Mouse (Mus musculus) forebrain, embryonic 12.5 days (tissue): ENCODE measurements around the gene Ntsr1. TPM values are rescaled to one million over a fixed set of nuclear protein-coding genes. Genes with fewer than 3 reads are reported as not detected.
A peak's percentile ranks its signal among the peaks of the same experiment; 100 is the strongest.

ENCODE experiments used
- ATAC-seq: fragments of 200-750 bp; cut with Nextera tagmentation; 2 replicates; pipeline ENCODE4 v1.8.0; 2017; ENCODE audit warnings: moderate TSS enrichment; ENCODE audit not compliant: low FRiP score
- H3K27ac ChIP-seq: fragments of 300-500 bp; sonication (generic); 2 replicates; pipeline ENCODE4 v1.5.1; 2016; ENCODE audit warnings: mild to moderate bottlenecking
- H3K27me3 ChIP-seq: fragments of 300-500 bp; sonication (generic); 2 replicates; pipeline ENCODE4 v1.6.1; 2016; ENCODE audit warnings: mild to moderate bottlenecking
- H3K36me3 ChIP-seq: fragments of 300-500 bp; sonication (generic); replicated peaks from 2 replicates; pipeline ENCODE4 v1.6.1; 2016; ENCODE audit warnings: mild to moderate bottlenecking
- H3K4me1 ChIP-seq: fragments of 300-500 bp; sonication (generic); 2 replicates; pipeline ENCODE4 v1.6.1; 2016
- H3K4me2 ChIP-seq: fragments of 300-500 bp; sonication (generic); 2 replicates; pipeline ENCODE4 v1.6.1; 2016; ENCODE audit warnings: mild to moderate bottlenecking, moderate library complexity
- H3K4me3 ChIP-seq: fragments of 300-500 bp; sonication (generic); replicated peaks from 2 replicates; pipeline ENCODE4 v1.5.1; 2016; ENCODE audit warnings: mild to moderate bottlenecking
- H3K9ac ChIP-seq: fragments of 300-500 bp; sonication (generic); 2 replicates; pipeline ENCODE4 v1.6.1; 2016; ENCODE audit warnings: mild to moderate bottlenecking
- H3K9me3 ChIP-seq: fragments of 300-500 bp; sonication (generic); 2 replicates; pipeline ENCODE4 v1.6.1; 2016
- WGBS: fragments of 180-500 bp; shearing (Covaris S2); methylation state at CpG from one replicate; pipeline ENCODE4 v1.1.7; 2016; 5-methylcytosine and 5-hydroxymethylcytosine counted together
- polyA plus RNA-seq: library from polyadenylated mRNA; unstranded; fragments of >200 nt; fragmentation: Nextera tagmentation; extraction: Ambion mirVana; gene quantifications from 2 replicates; pipeline ENCODE4 v1.2.1, GENCODE M21; 2016

Gene Ntsr1
- polyA plus RNA-seq, 1 experiment from 2014 or later, result 0.55 TPM

DNA sequence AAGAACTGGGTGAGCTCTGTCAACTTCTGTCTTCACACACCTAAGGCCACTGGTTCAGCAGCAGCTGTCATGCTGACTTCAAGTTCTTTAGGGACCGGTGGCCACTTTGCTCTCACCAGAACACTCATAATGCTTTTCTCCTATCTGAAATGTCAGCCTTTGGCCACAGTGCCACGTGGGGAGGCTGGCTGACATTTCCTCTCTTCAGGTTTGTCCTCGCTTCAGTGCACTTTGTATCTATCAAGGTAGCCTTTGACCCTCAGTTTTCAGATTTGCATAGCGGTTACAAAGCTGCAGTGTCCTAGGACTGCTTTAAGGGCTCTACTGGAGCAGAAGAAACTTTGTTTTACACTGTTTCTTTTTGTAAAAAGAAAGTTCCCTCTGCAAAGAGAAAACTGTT is 76.7 kb downstream of the Ntsr1 start:
- H3K4me2 ChIP-seq, result no peak overlapping the region
- 0 out of 2 replicates have a peak, but pooled peaks cover 5% of the 10 kb centered on the region for H3K27me3 ChIP-seq
- no peak for ATAC-seq
- H3K27ac ChIP-seq, result no peak overlapping the region
- H3K4me3 ChIP-seq, result no peak overlapping the region
- 44% methylated on average over 4 of the region's 4 CpGs for WGBS
- peaks cover 3% of the 10 kb centered on the region; the same call in 1 of the 2 replicates for H3K4me1 ChIP-seq
- no peaks in the 10 kb centered on the region for H3K9me3 ChIP-seq
- no peaks in the 10 kb centered on the region for H3K36me3 ChIP-seq
- H3K9ac ChIP-seq, result no peak overlapping the region

DNA sequence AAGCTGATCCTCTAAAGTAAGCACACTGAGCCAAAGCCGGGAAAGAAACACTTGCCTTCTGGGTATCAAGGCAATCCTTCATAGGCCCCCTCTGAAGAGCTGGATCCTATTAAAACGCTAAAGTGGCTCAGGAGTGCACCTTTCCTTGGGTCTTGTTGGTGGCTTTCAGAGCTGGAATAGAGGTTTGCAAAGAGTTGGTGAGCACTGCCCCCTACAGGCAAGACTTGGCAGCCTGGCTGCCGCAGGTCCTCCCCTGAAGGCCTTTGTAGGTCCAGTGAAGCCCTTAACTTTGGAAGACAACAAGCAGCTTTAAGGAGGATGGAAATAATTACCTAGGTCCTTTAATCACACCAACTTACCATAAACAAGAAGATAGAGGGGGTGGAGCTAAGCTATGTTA is 78.9 kb downstream of the Ntsr1 start:
- H3K9ac ChIP-seq, result no peak overlapping the region
- WGBS, result 7% methylated on average over 3 of the region's 3 CpGs

DNA sequence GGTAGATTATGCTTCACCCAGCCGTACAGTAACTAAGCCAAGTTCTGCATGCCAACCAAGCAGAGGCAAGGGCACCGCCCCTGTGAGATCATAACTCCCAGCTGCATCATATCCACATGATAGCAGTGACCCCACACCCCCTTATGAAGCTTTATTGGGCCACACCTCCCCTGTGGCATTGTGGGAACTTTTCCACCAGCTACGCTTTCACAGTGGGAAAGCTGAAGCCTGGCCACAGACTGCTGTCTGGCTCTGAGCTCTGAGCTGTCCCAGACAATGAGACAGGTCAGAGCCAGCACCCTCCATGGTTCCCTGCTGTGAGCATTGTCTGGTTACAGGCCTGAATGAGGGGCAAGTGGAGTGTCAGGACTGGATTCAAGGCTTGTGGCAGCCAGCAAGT is 81.2 kb downstream of the Ntsr1 start, which contains the start of gene Mrgbp:
Gene Mrgbp, plus strand, starts transcription at position 303 of the 400 bp plus-strand sequence.
- Histone ChIP-seq H3K4me1 (peaks cover 33% of the 10 kb centered on the region), H3K27me3 (0 out of 2 replicates have a peak, but pooled peaks cover 3% of the 10 kb centered on the region), H3K4me3 (no peak within 1 kb of the TSS; the same call in 1 of the 2 replicates), H3K36me3 (peaks cover 16% of the 10 kb centered on the region), H3K9me3 (no peaks in the 10 kb centered on the region), H3K27ac (no peak within 1 kb of the TSS), H3K4me2 (no peak within 1 kb of the TSS), H3K9ac (no peak within 1 kb of the TSS)
- no peak for ATAC-seq
- 76% methylated on average over 3 of the region's 3 CpGs for WGBS

More for the DNA sequence above, 78.9 kb downstream of the Ntsr1 start:
- no peak overlapping the region for H3K27ac ChIP-seq
- no peak overlapping the region for H3K4me2 ChIP-seq
- H3K27me3 ChIP-seq, result 0 out of 2 replicates have a peak, but pooled peaks cover 5% of the 10 kb centered on the region
- 0 out of 2 replicates have a peak, but pooled peaks have one; percentile 33 for ATAC-seq
- no peaks in the 10 kb centered on the region for H3K9me3 ChIP-seq
- no peaks in the 10 kb centered on the region for H3K36me3 ChIP-seq
- H3K4me1 ChIP-seq, result peaks cover 14% of the 10 kb centered on the region
- no peak overlapping the region for H3K4me3 ChIP-seq

DNA sequence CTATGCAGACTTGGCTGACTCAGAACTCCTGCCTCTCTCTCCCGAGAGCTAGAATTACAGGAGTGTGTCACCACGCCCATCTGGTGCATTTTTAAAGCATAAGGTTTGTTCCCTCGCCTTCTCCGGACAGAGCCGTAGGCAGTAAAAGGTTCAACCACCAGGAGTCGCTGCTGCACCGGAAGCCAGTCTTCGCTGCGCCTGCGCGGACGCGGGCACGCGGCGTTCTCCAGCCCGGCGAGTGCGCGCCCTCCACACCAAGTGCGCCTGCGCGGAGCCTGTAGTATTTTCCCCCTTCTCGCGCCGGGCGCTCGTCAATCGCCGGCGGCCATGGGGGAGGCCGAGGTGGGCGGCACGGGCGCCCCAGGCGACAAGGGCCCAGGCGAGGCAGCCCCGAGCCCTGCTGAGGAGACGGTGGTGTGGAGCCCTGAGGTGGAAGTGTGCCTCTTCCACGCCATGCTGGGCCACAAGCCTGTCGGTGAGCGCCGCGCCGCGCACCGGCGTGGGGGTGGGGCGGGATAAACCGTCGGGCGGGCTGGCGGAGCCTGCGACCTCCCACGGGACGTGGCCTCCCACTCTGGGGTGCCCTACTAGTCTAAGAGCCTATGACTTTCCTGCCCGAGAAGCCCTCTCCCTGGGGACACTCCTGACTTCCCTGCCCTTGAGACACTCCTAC is 82.8 kb downstream of the Ntsr1 start:
- Histone ChIP-seq H3K9me3 (no peaks in the 10 kb centered on the region), H3K4me1 (peaks cover 33% of the 10 kb centered on the region), H3K9ac (peak overlapping the region; percentile 97), H3K36me3 (peaks cover 24% of the 10 kb centered on the region), H3K4me3 (peak overlapping the region; percentile 91), H3K4me2 (peak overlapping the region; percentile 94), H3K27ac (peak overlapping the region; percentile 76), H3K27me3 (0 out of 2 replicates have a peak, but pooled peaks cover 2% of the 10 kb centered on the region)
- under 1% methylated on average over 57 of the region's 57 CpGs for WGBS
- ATAC-seq, result peak; percentile 82

DNA sequence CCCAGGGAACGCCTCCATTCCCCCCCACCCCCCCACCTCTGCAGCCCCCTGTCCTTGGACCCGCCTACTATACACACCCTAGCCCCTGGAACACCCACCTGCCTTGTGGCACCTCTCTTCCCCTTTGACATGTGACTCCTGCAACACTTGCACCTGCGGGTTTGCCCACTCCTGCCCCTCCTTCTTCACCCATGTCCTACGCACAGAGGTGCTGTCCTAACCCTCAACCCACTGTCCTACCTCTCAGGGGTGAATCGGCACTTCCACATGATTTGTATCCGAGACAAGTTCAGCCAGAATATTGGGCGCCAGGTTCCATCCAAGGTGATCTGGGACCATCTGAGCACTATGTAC is 83.4 kb downstream of the Ntsr1 start:
- Histone ChIP-seq H3K4me3 (peak overlapping the region; percentile 91), H3K36me3 (peaks cover 24% of the 10 kb centered on the region), H3K4me2 (peak overlapping the region; percentile 94), H3K27ac (peak overlapping the region; percentile 76), H3K4me1 (peaks cover 30% of the 10 kb centered on the region), H3K9me3 (no peaks in the 10 kb centered on the region), H3K27me3 (0 out of 2 replicates have a peak, but pooled peaks cover 2% of the 10 kb centered on the region), H3K9ac (peak overlapping the region; percentile 97)
- ATAC-seq, result peak; percentile 25
- WGBS, result 23% methylated on average over 7 of the region's 7 CpGs

DNA sequence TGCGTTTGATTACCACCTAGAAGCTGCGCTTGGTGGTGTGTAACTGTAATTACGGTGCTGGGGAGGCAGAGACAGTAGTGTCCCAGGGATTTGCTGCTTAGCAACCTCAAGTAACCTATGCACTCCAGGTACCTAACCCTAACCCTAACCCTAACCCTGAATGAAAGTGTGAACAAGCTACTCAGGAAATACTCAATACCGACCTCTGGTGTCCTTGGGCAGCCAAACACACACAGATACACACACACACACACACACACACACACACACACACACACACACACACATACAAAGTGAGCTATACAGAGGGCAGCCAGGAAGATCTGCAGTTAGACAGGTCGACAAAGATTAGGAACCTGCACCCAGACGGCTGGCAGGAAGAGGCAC is 89.0 kb downstream of the Ntsr1 start:
- H3K27me3 ChIP-seq, result no peaks in the 10 kb centered on the region
- peak overlapping the region; percentile 84 for H3K4me2 ChIP-seq
- 50% methylated on average over 6 of the region's 6 CpGs for WGBS
- peaks cover 56% of the 10 kb centered on the region for H3K36me3 ChIP-seq
- H3K4me1 ChIP-seq, result peaks cover 37% of the 10 kb centered on the region
- H3K9me3 ChIP-seq, result no peaks in the 10 kb centered on the region
- peak overlapping the region; percentile 89 for H3K9ac ChIP-seq
- peak overlapping the region; percentile 89 for H3K27ac ChIP-seq
- peak; percentile 28 for ATAC-seq
- H3K4me3 ChIP-seq, result peak overlapping the region; percentile 90

DNA sequence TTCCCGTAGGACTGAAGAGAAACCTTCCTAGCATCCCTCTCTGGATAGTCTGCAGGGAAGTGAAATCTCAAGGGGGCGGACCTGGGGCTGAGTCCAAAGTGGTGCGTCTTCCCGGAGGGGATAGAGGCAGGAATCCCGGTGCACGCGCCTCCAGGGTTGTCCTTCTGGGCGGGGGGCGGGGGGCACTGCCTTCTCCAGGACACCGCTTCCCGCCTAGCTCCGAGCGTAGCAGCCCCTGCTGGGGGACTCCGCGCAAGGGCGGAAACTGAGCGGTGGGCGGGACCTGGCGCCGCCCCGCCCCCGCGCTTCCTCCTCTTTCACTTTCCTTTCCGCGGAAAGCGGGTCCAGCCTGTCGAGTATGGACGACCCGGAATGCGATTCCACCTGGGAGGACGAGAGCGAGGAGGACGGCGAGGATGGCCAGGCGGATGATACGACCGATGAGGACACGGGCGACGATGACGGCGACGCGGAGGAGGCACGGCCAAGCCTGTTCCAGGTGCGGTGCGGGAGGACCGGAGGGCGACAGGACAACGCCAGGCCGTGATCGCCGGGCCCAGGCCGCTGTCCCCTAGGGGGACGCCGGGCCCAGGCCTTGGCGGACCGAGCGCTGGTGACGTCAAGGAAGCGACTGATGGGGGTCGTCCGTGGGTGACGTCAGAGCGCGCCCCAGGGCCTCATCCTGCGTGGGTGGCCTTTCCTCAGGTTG is 89.5 kb downstream of the Ntsr1 start, which contains the start of gene Ogfr:
Gene Ogfr, plus strand, starts transcription at position 123 of the 709 bp plus-strand sequence.
- peaks cover 61% of the 10 kb centered on the region for H3K36me3 ChIP-seq
- H3K9ac ChIP-seq, result peak within 1 kb of the TSS; percentile 89
- no peaks in the 10 kb centered on the region for H3K9me3 ChIP-seq
- H3K4me3 ChIP-seq, result peak within 1 kb of the TSS; percentile 90
- peak within 1 kb of the TSS; percentile 89 for H3K27ac ChIP-seq
- WGBS, result under 1% methylated on average over 62 of the region's 67 CpGs
- no peaks in the 10 kb centered on the region for H3K27me3 ChIP-seq
- peak within 1 kb of the TSS; percentile 84 for H3K4me2 ChIP-seq
- peak; percentile 93 for ATAC-seq
- peaks cover 32% of the 10 kb centered on the region for H3K4me1 ChIP-seq

Other genes starting within 250 kb of the Ntsr1 start
- gene Rps21, start 242.6 kb upstream of the Ntsr1 start, polyA plus RNA-seq, result 464 and 488 TPM in 2 replicates
- gene Cables2, start 226.5 kb upstream of the Ntsr1 start, polyA plus RNA-seq, result 17.7 and 20.8 TPM in 2 replicates
- 0.10 and 0.13 TPM in 2 replicates for gene Rbbp8nl, start 210.1 kb upstream of the Ntsr1 start, polyA plus RNA-seq
- not detected in 2 replicates for gene Gata5, start 165.3 kb upstream of the Ntsr1 start, polyA plus RNA-seq
- gene Slco4a1, start 43.7 kb upstream of the Ntsr1 start, polyA plus RNA-seq, result 4.0 and 4.1 TPM in 2 replicates
- 49.7 and 50.5 TPM in 2 replicates for gene Mrgbp, start 81.3 kb downstream of the Ntsr1 start, polyA plus RNA-seq
- gene Ogfr, start 89.3 kb downstream of the Ntsr1 start, polyA plus RNA-seq, result 96.7 and 96.8 TPM in 2 replicates
- 25.7 and 28.6 TPM in 2 replicates for gene Col9a3, start 97.8 kb downstream of the Ntsr1 start, polyA plus RNA-seq
- gene Tcfl5, start 142.7 kb downstream of the Ntsr1 start, polyA plus RNA-seq, result 0.15 and 0.26 TPM in 2 replicates
- 42.2 and 42.7 TPM in 2 replicates for gene Dido1, start 210.0 kb downstream of the Ntsr1 start, polyA plus RNA-seq
- 52.0 and 54.7 TPM in 2 replicates for gene Gid8, start 210.1 kb downstream of the Ntsr1 start, polyA plus RNA-seq
- gene Slc17a9, start 225.3 kb downstream of the Ntsr1 start, polyA plus RNA-seq, result 0.37 and 0.55 TPM in 2 replicates